Mouse (Mus musculus) intestine, embryonic 15.5 days (tissue): ENCODE results near the gene Spp1. TPM values are rescaled to one million over a fixed set of nuclear protein-coding genes. Genes with fewer than 3 reads are reported as not detected.

Source experiments
- ATAC-seq: fragments of 200-750 bp; cut with Nextera tagmentation; 2 replicates; pipeline ENCODE4 v1.8.0; 2017; ENCODE audit warnings: moderate TSS enrichment, moderate library complexity
- H3K27ac ChIP-seq: fragments of 300-500 bp; sonication (generic); 2 replicates; pipeline ENCODE4 v1.5.1; 2015; ENCODE audit warnings: mild to moderate bottlenecking, inconsistent platforms
- H3K27me3 ChIP-seq: fragments of 300-500 bp; sonication (generic); replicated peaks from 2 replicates; pipeline ENCODE4 v1.6.1; 2015; ENCODE audit warnings: inconsistent platforms
- H3K36me3 ChIP-seq: fragments of 300-500 bp; sonication (generic); 2 replicates; pipeline ENCODE4 v1.6.1; 2015; ENCODE audit warnings: inconsistent platforms
- H3K4me1 ChIP-seq: fragments of 300-500 bp; sonication (generic); replicated peaks from 2 replicates; pipeline ENCODE4 v1.6.1; 2015; ENCODE audit warnings: inconsistent platforms
- H3K4me2 ChIP-seq: fragments of 300-500 bp; sonication (generic); replicated peaks from 2 replicates; pipeline ENCODE4 v1.6.1; 2015; ENCODE audit warnings: mild to moderate bottlenecking, inconsistent platforms
- H3K4me3 ChIP-seq: fragments of 300-500 bp; sonication (generic); replicated peaks from 2 replicates; pipeline ENCODE4 v1.5.1; 2015; ENCODE audit warnings: inconsistent platforms
- H3K9ac ChIP-seq: fragments of 300-500 bp; sonication (generic); 2 replicates; pipeline ENCODE4 v1.6.1; 2015; ENCODE audit warnings: inconsistent platforms
- H3K9me3 ChIP-seq: fragments of 300-500 bp; sonication (generic); 2 replicates; pipeline ENCODE4 v1.6.1; 2016; ENCODE audit warnings: inconsistent platforms
- WGBS: fragments of 180-500 bp; shearing (Covaris S2); methylation state at CpG from one replicate; pipeline ENCODE4 v1.1.7; 2015; 5-methylcytosine and 5-hydroxymethylcytosine counted together
- polyA plus RNA-seq: library from polyadenylated mRNA; unstranded; fragments of >200 nt; fragmentation: Nextera tagmentation; extraction: Ambion mirVana; gene quantifications from 2 replicates; pipeline ENCODE4 v1.2.1, GENCODE M21; 2015

Gene Spp1
- 78.0 and 101 TPM in 2 replicates for polyA plus RNA-seq

DNA sequence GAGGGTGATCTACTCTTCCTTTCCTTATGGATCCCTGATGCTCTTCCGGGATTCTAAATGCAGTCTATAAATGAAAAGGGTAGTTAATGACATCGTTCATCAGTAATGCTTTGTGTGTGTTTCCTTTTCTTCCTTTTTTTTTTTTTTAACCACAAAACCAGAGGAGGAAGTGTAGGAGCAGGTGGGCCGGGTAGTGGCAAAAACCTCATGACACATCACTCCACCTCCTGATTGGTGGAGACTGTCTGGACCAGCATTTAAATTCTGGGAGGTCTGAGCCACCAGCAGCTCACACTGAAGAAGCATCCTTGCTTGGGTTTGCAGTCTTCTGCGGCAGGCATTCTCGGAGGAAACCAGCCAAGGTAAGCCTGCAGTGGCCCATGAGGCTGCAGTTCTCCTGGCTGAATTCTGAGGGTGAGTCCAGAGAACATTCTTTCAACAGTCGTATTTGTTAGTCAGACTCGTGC is at the start of gene Spp1:
TSS of gene Spp1 (plus strand) at position 284 of the 467 bp plus-strand sequence.
- H3K27me3 ChIP-seq = no peaks in the 10 kb centered on the region
- WGBS = 51% methylated on average over 7 of the region's 7 CpGs
- no peak for ATAC-seq
- no peaks in the 10 kb centered on the region for H3K9me3 ChIP-seq
- H3K4me1 ChIP-seq = 0 out of 2 replicates have a peak, but pooled peaks cover 6% of the 10 kb centered on the region
- no peak within 1 kb of the TSS for H3K4me3 ChIP-seq
- H3K9ac ChIP-seq = no peak within 1 kb of the TSS
- no peak within 1 kb of the TSS for H3K27ac ChIP-seq
- no peaks in the 10 kb centered on the region for H3K36me3 ChIP-seq
- no peak within 1 kb of the TSS for H3K4me2 ChIP-seq

DNA sequence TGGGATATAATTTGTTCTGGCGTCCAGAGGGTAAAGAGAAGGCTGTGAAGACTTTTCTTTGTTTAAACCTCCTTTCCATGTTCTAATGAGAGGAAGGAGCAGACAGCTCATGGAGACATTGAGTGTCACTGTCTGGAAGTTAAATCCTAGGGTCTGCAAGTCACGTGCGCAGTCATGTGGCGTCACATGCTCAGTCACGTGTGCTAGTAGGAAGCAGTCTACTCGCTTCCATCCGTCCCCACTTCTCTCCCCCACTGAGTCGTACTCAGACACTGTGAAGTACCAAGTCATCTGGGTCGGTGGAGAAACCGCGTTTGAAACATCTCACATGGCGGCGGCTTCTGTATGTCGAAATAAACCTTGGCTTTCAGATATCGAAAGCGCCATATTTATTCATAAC is 49.4 kb upstream of the Spp1 start:
- Histone ChIP-seq H3K4me3 (no peak overlapping the region), H3K9me3 (no peaks in the 10 kb centered on the region), H3K4me1 (no peaks in the 10 kb centered on the region), H3K36me3 (no peaks in the 10 kb centered on the region), H3K4me2 (no peak overlapping the region), H3K27me3 (no peaks in the 10 kb centered on the region), H3K27ac (no peak overlapping the region), H3K9ac (no peak overlapping the region)
- WGBS = 93% methylated on average over 16 of the region's 16 CpGs
- ATAC-seq = no peak

DNA sequence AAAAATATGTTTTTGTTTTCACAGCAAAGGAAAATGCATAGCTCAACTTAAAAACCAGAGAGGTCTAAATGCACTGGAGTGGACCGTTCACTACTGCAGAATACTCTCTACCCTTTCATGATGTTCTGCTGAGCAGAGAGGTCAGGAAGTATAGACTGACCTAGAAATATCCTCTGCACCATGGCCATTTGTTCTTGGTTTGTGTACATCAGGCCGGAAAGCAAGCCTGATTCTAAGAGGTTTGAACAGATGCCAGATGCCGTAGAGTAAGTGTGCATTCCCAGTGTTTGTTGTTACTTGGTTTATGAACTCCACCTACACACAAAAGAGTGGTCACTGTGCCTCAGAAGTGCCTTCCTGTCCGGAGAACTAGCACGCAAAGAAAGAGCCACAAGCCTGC is 48.0 kb upstream of the Spp1 start:
- no peak for ATAC-seq
- WGBS = 49% methylated on average over 5 of the region's 5 CpGs
- Histone ChIP-seq H3K9me3 (no peaks in the 10 kb centered on the region), H3K36me3 (no peaks in the 10 kb centered on the region), H3K4me3 (no peak overlapping the region), H3K4me1 (no peaks in the 10 kb centered on the region), H3K27ac (no peak overlapping the region), H3K9ac (no peak overlapping the region), H3K4me2 (no peak overlapping the region), H3K27me3 (no peaks in the 10 kb centered on the region)

DNA sequence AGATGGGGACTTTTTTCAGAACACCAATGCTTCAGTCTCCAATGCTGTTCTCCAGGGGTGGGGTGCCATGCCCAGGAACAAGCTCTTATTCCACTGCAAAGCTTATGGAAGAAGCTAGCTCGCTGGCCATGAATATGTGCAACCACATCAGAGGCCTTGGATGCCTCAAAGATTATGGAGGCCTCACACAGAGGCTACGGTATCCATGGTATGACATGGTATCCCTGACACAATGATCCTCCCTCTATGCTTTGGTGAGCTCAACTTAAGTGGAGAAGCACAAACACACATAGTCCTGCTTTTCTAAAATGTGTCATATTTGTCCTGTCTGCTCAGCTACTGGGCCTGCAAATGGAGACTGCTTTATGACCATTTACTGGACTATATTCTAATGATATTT is 44.0 kb upstream of the Spp1 start:
- H3K4me1 ChIP-seq = no peaks in the 10 kb centered on the region
- no peak overlapping the region for H3K9ac ChIP-seq
- 85% methylated on average over 2 of the region's 2 CpGs for WGBS
- H3K27me3 ChIP-seq = no peaks in the 10 kb centered on the region
- no peak overlapping the region for H3K4me2 ChIP-seq
- H3K9me3 ChIP-seq = no peaks in the 10 kb centered on the region
- no peak for ATAC-seq
- H3K4me3 ChIP-seq = no peak overlapping the region
- H3K36me3 ChIP-seq = no peaks in the 10 kb centered on the region
- H3K27ac ChIP-seq = no peak overlapping the region

DNA sequence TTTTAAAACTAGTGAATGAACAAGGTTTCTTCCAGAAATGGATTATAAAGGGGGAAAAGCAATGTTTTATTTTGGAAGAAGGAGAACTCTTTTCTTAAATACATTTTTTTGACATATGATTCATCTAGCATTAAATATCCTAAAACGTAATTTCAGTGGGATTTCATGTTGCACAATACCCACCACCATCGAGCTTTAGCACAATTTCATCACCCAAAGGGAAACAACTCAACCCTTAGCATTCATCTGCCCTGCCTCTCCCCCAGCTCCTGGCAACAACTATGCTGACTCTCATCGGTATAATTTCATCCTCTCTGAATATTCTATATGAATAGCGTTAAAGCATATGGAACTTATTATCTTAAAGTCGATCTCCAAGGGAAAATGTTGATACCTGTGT is 42.1 kb upstream of the Spp1 start:
- no peak overlapping the region for H3K4me2 ChIP-seq
- H3K36me3 ChIP-seq = no peaks in the 10 kb centered on the region
- no peak overlapping the region for H3K27ac ChIP-seq
- no peaks in the 10 kb centered on the region for H3K27me3 ChIP-seq
- H3K9ac ChIP-seq = no peak overlapping the region
- 81% methylated on average over 5 of the region's 5 CpGs for WGBS
- H3K4me1 ChIP-seq = no peaks in the 10 kb centered on the region
- no peaks in the 10 kb centered on the region for H3K9me3 ChIP-seq
- H3K4me3 ChIP-seq = no peak overlapping the region
- ATAC-seq = no peak

DNA sequence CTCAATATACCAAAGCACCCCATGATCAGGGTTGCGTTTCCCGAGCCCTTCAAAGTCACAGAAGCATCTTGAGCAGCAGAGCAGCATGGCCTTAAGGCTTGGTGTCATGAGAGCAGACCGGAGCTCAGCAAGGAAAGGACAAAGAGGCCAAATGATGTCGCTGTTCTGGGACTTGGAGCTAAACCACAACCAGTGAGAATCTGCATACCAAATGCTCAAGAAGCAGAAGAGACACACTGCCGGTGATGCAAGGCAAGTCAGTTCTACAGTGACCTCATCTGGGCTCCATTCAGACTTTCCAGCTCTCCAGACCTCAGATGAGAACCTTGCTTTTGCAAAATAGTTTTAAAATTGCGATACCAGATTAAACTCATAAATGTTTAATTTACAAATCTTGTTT is 38.6 kb upstream of the Spp1 start:
- H3K9me3 ChIP-seq = no peaks in the 10 kb centered on the region
- WGBS = 76% methylated on average over 6 of the region's 6 CpGs
- no peak overlapping the region for H3K4me3 ChIP-seq
- no peak overlapping the region for H3K9ac ChIP-seq
- no peak overlapping the region for H3K27ac ChIP-seq
- H3K4me1 ChIP-seq = 0 out of 2 replicates have a peak, but pooled peaks cover 2% of the 10 kb centered on the region
- no peak for ATAC-seq
- H3K36me3 ChIP-seq = no peaks in the 10 kb centered on the region
- no peak overlapping the region for H3K4me2 ChIP-seq
- H3K27me3 ChIP-seq = no peaks in the 10 kb centered on the region

DNA sequence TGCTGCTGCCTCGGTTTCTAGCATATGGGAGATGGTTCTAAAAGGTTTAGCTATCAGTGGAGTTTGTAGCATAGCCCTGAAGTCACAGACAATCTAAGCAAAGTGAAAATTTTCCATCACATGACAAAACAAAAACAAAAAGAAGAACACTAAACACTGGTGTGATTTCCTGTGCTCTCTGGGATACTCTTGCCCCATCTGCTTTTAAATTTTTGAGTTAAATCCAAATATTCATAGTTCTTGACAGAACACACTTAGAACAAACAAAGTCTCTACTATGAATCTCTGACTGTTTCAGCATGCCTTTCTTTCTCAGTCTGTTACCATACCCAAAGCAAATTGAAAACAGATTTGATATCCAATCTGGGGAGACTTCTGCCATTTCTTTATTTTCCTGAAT is 36.9 kb upstream of the Spp1 start:
- ATAC-seq = no peak
- H3K27ac ChIP-seq = no peak overlapping the region
- no peak overlapping the region for H3K9ac ChIP-seq
- no peak overlapping the region for H3K4me2 ChIP-seq
- WGBS = 67% methylated on average over 1 of the region's 1 CpGs
- H3K9me3 ChIP-seq = no peaks in the 10 kb centered on the region
- no peak overlapping the region for H3K4me3 ChIP-seq
- no peaks in the 10 kb centered on the region for H3K27me3 ChIP-seq
- no peaks in the 10 kb centered on the region for H3K36me3 ChIP-seq
- H3K4me1 ChIP-seq = 0 out of 2 replicates have a peak, but pooled peaks cover 2% of the 10 kb centered on the region

DNA sequence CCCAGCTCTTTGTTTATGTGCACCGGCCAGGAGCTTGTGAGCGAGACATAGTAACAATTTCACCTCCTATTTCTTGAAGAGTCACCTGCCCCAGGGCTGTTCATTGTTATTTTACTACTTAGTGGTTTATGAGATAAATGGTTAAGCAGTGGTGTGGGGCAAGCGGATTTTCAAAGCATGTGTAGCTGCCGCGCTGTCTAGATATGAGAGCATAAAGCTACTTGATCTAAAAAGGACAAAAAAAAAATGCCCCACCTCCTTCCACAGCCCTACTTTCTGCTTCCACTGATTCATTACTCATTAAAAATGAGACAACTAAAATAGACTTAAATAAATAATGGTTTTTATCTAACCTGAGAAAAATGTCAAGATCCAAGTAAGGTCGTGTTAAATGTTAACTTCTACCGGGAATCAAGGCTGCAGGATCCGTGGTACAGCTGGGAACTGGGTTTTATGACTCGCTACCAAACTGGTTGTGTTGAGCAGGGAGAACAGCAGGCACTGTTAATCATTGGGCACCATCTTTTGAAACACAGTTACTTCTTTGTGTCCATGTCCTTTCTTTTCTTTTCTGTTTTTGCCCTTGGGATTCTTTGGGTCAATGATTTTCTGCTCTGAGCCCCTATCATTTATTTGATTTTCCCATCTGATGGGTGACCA is 35.5 kb upstream of the Spp1 start:
- H3K36me3 ChIP-seq = no peaks in the 10 kb centered on the region
- H3K9me3 ChIP-seq = no peaks in the 10 kb centered on the region
- peak; percentile 82 for ATAC-seq
- H3K4me2 ChIP-seq = peak overlapping the region; percentile 30; the same call in 1 of the 2 replicates
- WGBS = 31% methylated on average over 9 of the region's 9 CpGs
- no peak overlapping the region for H3K4me3 ChIP-seq
- 0 out of 2 replicates have a peak overlapping the region, but pooled peaks have one; percentile 17 for H3K27ac ChIP-seq
- 0 out of 2 replicates have a peak, but pooled peaks cover 2% of the 10 kb centered on the region for H3K4me1 ChIP-seq
- no peak overlapping the region for H3K9ac ChIP-seq
- H3K27me3 ChIP-seq = no peaks in the 10 kb centered on the region

DNA sequence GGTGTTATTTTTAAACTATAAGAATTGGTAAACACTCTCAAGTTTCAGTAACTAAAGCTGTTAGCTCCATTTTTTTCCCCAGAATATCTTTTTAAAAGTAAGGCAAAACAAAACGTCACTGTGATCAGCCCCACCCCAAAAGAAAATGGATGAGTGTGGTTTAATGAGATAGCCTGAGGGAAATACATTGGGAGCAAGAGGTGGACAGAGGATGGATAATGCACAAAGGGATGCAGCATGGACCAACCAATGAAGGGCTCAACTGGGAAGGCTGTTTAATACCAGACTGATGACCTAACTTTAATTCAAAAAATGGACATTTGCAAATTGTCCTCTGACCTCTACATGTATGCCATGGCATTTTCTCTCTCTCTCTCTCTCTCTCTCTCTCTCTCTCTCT is 34.9 kb upstream of the Spp1 start:
- Histone ChIP-seq H3K4me1 (0 out of 2 replicates have a peak, but pooled peaks cover 2% of the 10 kb centered on the region), H3K27me3 (no peaks in the 10 kb centered on the region), H3K4me3 (no peak overlapping the region), H3K4me2 (0 out of 2 replicates have a peak overlapping the region, but pooled peaks have one; percentile 30), H3K9ac (no peak overlapping the region), H3K27ac (no peak overlapping the region), H3K9me3 (no peaks in the 10 kb centered on the region), H3K36me3 (no peaks in the 10 kb centered on the region)
- ATAC-seq = no peak
- WGBS = 19% methylated on average over 1 of the region's 1 CpGs

DNA sequence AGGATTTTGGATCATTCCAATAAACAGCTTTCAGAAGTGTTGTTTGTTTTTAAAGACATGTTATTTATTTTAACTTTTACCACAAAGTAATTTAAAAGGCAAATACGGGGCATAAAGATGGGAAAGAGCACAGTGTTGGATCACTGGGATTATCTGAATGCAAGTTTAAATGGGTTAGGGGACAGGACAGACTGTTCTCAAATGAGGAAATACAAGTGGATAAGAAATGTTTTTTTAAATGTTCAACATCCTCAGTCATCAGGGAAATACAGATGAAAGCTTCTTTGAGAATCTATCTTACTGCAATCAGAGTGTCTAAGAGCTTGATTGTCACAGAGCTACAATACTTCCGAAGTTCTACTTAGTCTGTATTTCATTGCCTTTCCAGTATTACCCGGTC is 32.3 kb upstream of the Spp1 start:
- no peak for ATAC-seq
- Histone ChIP-seq H3K36me3 (no peaks in the 10 kb centered on the region), H3K4me2 (no peak overlapping the region), H3K9me3 (no peaks in the 10 kb centered on the region), H3K27me3 (no peaks in the 10 kb centered on the region), H3K4me3 (no peak overlapping the region), H3K4me1 (0 out of 2 replicates have a peak, but pooled peaks cover 2% of the 10 kb centered on the region), H3K9ac (no peak overlapping the region), H3K27ac (no peak overlapping the region)
- 61% methylated on average over 3 of the region's 3 CpGs for WGBS

DNA sequence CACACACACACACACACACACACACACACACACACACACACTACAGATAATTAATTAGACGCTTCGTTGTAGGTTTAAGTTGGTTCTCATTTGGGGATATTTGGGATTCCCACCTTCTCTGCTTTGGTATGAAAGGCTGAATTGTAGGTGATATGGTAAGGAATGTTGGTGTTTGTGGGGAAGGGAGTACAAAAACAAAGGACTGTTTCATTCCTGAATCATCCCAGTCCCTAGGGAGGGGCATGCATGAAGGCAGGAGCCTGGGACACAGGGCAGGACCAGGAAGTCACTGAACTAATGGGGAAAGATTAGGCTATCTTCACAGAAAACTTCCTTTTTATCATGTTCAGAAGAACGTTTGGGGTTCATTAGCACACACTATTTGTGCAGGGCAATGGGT is 31.6 kb upstream of the Spp1 start:
- no peaks in the 10 kb centered on the region for H3K36me3 ChIP-seq
- no peaks in the 10 kb centered on the region for H3K27me3 ChIP-seq
- H3K4me2 ChIP-seq = no peak overlapping the region
- 0 out of 2 replicates have a peak, but pooled peaks cover 2% of the 10 kb centered on the region for H3K4me1 ChIP-seq
- WGBS = 70% methylated on average over 3 of the region's 3 CpGs
- no peak overlapping the region for H3K4me3 ChIP-seq
- no peaks in the 10 kb centered on the region for H3K9me3 ChIP-seq
- H3K27ac ChIP-seq = no peak overlapping the region
- peak; percentile 39; the same call in 1 of the 2 replicates for ATAC-seq
- H3K9ac ChIP-seq = no peak overlapping the region

DNA sequence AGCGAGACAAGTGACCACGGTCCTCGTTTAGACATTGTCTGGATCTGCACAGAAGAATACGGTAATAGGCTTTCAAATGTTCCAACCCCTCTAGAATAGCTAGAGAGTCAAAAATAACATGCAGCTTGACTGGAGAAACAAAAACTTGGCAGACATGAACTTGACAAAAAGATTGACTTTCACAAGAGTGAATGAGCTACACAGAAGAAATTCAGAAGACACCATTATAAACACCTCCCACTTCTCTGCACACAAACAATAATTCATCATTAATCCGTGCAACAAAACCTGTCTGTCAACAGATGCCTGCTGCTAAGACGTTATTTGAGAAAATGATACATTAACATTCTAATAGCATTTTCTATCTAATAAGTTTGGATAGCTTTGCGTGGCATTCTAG is 30.4 kb upstream of the Spp1 start:
- 0 out of 2 replicates have a peak, but pooled peaks cover 2% of the 10 kb centered on the region for H3K4me1 ChIP-seq
- WGBS = 79% methylated on average over 7 of the region's 7 CpGs
- H3K4me3 ChIP-seq = no peak overlapping the region
- H3K4me2 ChIP-seq = no peak overlapping the region
- H3K27ac ChIP-seq = no peak overlapping the region
- H3K9ac ChIP-seq = no peak overlapping the region
- no peak for ATAC-seq
- no peaks in the 10 kb centered on the region for H3K9me3 ChIP-seq
- H3K27me3 ChIP-seq = no peaks in the 10 kb centered on the region
- H3K36me3 ChIP-seq = no peaks in the 10 kb centered on the region

DNA sequence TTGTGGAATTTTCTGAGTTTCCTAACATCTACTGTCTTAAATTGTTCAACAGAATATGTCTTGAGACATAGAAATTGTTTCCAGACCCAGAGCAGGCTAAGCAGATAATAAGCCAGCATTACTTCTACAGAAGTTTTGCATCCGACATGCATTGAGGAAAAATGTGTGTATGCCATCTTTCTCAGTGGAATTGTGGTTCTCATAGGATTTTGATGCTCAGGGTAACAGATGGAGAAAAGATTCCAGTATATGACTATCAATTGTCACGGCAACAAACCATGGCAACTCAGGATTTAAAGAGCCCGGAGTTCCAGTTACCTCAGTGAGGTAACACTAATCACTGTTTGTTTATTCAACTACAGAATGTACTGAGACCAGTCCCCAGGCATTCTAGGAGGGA is 29.9 kb upstream of the Spp1 start:
- 70% methylated on average over 3 of the region's 3 CpGs for WGBS
- no peaks in the 10 kb centered on the region for H3K36me3 ChIP-seq
- H3K27ac ChIP-seq = no peak overlapping the region
- H3K9ac ChIP-seq = no peak overlapping the region
- H3K4me1 ChIP-seq = 0 out of 2 replicates have a peak, but pooled peaks cover under 1% of the 10 kb centered on the region
- no peak overlapping the region for H3K4me2 ChIP-seq
- no peak for ATAC-seq
- no peaks in the 10 kb centered on the region for H3K9me3 ChIP-seq
- H3K4me3 ChIP-seq = no peak overlapping the region
- no peaks in the 10 kb centered on the region for H3K27me3 ChIP-seq
